Mouse (Mus musculus): ENCODE measurements at regions not wholly inside any gene's neighbourhood (a gene's known extent, or its start where the extent isn't known, plus 50 kb on each side); places are given as distances from the start of the nearest gene placed in this dataset.

DNA sequence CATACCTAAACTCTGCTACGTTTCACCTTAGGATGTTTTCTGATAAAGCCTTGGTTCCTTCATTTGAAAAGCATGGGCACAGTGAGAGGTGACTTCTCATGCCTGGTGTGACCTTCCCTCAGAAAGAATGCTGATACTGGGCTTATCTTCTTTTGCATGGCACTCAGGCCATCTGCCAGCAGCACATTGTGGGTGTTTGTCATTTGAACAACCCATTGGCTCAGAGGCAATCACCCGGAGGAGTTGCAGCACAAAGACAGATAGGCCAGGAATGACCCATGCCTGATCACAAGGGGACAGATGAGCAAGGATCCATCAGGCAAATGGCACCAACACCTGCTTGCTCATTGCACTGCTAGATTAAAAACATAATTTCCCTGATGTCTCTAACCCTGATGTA, 572.7 kb upstream of the Fam19a5 start:
- CTCF ChIA-PET: no interaction called here
- POLR2A ChIA-PET: no interaction called here

DNA sequence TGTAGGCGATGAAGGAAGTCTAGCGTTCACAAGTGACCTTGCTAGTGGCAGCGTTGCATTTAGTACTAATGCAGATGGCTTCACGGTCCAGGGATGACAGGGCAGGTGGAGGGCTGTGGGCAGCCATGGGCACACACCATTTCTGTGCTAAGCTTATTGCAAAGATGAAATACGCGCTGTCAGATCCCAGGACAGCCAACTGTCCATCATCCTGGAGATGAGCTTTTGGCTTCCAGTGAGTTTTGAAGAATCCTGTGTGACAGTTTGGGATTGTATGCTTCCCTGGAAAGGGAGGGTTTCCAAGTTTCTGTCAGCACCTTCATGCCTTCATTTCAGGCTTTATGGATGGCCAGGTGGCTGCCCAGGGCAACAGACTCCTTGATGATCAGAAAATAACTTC, 547.9 kb upstream of the Fam19a5 start:
- CTCF ChIA-PET: interaction anchor here in 1 of 4 experiments (0.6 kb wide), 1 partner anchor 94 kb away, joined by 3 read pairs; no protein-coding TSS in a partner anchor
- POLR2A ChIA-PET: no interaction called here

DNA sequence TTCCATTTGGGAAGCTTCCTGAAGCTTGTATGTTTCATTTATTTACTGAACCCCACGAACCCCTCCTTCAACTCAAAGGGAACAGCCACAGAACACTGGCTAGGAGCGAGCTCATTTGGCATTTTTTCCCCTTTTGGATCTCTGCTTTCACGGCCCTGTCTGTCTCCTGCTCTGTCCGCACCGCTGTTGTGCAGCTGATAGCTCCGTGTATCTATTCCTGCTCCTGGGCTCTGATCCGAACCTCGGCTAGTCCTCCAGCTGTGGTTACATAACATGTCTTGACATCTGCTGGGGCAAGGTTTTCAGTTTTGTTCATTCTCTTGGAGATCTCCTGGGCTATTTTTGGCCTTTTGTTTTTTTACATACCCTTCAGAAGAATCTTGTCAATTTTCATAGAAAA, 525.1 kb upstream of the Fam19a5 start:
- ChIA-PET CTCF (no interaction called here), POLR2A (no interaction called here)

DNA sequence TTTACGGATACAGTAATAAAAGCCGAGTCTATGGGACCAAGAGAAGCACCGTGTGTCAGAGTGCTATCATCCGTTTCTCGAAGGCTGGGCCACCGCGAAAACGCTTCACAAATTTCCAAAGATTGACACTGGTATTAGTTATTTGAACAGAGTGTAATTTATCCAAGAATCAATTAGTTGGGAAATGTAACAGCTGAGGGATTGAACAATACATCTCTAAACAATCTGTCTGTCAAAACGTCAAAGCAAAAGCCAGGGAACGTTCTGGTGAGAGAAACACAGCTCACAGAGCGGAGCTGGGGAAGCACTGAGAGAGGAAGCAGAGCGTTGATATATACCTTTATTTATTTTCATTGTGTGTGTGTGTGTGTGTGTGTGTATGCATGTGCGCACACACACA, 498.1 kb upstream of the Fam19a5 start:
- POLR2A ChIA-PET: no interaction called here
- CTCF ChIA-PET: no interaction called here

DNA sequence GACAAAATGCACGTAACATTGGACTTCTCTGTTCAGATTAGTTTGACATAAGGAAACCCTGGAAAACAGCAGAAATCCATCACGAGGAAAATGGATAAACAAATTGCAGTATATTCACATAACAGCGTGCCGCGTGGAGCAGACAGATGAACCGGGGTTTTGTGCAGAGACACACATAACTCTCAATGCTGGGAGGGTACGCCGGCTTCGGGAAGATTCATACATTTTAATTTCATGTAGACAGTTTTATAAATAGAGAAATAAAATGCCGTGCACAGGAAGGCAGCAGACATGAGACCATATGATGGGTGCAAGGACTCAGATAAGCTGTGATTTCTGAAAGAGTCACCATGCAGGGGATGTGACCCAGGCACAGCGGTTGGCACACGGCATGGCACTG, 489.9 kb upstream of the Fam19a5 start:
- POLR2A ChIA-PET: no interaction called here
- CTCF ChIA-PET: no interaction called here

DNA sequence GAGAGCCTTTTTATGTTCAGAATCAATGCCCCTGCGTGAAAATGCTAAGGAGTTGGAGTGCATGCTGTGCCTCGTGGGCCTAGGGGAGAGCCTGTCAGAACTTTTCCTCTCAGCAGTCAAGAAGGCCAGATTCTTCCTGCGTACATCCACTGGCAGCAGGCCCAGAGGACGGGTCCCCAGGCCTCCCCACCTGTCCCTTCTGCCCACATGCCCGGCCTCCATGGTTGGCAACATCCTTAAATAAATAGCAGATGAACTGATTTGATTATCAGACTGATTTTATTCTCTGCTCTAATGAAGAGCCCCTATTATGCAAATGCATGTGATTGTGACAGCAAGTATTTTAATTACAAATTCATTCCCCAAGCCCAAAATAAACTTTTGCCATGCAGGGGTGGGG, 479.2 kb upstream of the Fam19a5 start:
- CTCF ChIA-PET: no interaction called here
- POLR2A ChIA-PET: no interaction called here

DNA sequence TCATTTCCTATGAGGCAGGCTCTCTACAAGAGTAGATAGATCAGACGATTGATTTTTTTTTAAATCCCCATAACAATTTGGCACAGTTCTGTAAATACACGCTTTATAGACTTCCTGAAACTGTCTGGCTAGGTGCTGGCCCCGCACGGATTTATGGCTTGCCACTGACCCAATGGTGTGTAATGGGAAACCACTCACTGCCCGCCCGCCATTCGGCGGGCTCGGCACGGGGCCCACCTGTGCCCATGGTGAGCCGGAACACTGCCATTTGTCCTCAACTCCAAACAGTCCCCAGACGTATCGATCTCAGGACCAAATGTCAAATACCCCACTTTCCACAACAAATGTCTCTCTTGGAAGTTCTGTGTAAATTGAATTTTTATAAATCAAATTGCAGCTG, 475.8 kb upstream of the Fam19a5 start:
- POLR2A ChIA-PET: no interaction called here
- CTCF ChIA-PET: no interaction called here

DNA sequence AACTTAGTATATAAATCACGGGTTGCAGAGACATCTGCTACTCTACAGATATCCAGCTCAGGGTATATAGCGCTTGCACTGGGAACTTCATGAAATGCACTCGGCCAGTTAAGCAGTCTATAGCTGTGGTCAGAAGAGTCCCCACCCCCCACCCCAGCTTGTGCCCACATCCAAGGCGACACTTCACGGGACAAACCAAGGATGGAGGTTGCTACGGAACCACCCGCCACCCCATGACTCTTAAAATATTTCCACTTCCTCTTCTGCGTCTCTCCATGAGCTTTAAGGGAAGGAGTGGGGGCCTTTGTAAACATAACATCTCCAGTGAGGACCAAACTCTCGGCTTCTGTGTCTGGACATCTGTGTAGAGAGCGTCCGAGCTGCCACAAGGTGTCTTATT, 469.5 kb upstream of the Fam19a5 start:
- POLR2A ChIA-PET: interaction anchor here in 1 of 4 experiments (0.6 kb wide), 1 partner anchor 1289 kb away, joined by 5 read pairs; no protein-coding TSS in a partner anchor
- CTCF ChIA-PET: no interaction called here

DNA sequence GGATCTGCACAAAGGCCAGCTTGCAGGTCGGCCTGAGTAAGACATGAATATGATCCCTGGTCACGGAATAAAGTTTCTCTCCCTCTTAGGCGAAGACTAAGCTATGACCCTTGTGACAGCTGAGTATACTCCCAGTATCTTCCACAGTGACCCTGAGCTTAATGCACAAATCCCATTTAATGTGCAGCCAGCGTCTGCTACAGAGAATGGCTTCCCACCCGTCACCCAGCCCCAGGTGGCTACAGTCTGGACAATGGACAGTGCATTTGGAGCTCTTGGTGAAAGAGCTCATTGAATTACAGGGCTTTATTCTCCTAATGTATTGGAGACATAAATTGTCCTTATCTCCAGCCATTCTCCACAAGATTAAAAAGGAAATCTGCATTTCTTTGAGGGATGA, 454.3 kb upstream of the Fam19a5 start:
- POLR2A ChIA-PET: no interaction called here
- CTCF ChIA-PET: no interaction called here

DNA sequence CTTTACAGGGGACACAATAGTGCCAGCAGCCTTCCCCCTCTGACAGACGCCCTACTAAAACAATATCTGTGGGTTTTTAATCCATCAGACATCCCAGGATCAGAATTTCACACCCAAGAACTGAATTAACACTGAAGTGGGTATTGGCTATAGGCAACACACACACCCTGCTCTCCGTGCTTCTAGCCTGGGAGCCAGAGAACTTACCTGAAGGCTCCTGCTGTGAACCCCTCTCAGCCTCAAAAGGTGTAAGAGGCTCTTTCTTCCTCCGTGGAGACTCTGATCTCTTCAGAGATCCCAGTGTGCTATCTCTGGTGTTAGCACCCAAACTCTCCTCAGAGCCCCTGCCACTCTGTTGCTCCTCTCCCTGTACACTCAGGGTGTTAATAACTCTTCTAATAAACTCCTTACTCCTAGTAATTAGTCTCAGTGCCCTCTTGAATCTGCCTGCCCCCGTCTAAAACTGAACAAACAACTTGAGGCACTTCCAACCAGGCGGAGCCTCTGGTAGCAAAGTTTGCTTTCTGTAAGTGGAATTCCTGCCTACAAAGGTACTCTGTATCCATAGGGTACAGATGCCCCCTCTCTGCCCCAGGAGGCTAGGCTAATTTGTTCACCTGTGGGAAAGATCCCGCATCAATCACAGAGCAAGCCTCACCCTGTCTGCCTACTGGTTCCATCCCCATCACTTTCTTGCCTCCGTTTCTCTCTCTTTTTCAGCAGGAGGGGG, 452.9 kb upstream of the Fam19a5 start:
- ChIA-PET POLR2A (no interaction called here), CTCF (no interaction called here)

DNA sequence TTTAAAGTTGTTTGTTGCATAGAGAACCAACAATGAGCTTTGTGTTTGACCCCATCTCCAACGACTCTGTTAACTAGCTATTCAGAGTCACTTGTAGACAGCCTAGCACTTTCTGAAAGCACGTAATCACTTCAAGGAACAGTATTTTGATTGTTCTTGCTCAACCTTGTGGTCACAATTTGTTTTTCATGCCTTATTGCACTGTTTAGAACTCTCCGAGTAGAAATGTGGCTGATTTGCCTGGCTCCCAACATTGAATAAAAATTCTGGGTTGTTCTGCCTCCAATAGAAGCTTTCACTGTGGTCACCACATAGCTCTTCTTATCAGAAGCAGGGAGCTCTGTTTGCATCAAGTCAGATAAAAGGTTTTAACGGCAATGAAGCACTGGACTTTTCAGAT, 446.9 kb upstream of the Fam19a5 start:
- POLR2A ChIA-PET: no interaction called here
- CTCF ChIA-PET: no interaction called here

DNA sequence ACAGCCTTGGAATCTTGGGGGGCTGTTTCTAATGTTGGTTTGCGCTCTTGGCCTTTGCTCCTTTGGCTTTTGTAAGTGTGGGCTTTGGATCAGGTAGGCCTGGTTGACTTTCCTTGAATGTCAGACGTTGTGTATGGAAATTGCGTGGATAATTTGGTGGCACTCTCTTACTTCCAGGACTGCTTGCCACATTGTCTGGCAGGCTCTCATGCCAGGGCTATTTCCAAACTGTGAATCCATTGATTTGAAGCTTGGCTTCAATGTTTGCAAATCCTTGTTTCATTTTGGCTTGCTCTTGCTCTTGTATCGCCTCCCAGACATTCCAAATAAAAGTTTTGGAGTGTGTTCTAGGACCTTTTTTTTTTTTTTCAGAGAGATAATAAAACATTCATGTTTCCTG, 443.0 kb upstream of the Fam19a5 start:
- CTCF ChIA-PET: no interaction called here
- POLR2A ChIA-PET: interaction anchor here in 1 of 4 experiments (0.7 kb wide), 1 partner anchor 118 kb away, joined by 4 read pairs; no protein-coding TSS in a partner anchor

DNA sequence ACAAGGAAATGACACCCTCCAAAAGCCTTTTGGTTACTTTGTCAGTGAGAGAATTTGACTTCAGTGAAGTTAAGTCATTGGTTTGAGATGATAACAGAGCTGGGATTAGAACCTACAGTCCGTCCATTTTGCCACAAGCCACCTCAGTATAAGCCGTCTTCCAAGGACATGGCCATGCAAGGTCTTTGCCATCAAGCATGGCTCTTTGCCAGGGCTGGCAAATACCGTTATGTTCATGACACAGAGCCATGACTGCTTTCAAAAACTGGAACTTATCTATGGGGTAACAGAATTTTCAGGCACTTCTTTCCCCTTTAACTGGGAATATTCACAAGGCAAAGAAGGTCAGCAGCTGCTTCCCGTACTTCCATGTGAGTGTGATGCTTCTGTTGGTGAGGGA, 441.9 kb upstream of the Fam19a5 start:
- CTCF ChIA-PET: interaction anchor here in 1 of 4 experiments (0.6 kb wide), 2 partner anchors 232 to 252 kb away, joined by 8 to 10 read pairs; no protein-coding TSS in a partner anchor
- POLR2A ChIA-PET: no interaction called here

DNA sequence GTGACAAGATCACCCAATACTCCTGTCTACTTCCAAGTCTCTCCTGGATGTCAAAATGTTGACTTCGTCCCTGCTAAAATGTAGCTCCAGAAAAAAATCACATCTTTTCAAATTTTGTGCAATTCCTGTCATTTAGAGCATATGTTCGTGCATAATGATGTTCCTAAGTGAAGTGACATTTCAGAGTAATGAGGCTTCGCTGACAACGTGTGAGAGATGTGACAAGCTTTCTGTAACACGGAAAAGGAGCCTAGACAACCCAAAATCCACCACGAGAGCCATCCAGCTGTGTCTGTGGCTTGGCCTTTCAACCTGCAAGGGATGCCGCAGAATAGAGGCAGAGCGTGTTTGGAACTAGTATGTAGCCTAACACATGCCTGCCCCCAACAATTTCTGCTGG, 438.1 kb upstream of the Fam19a5 start:
- POLR2A ChIA-PET: no interaction called here
- CTCF ChIA-PET: no interaction called here

DNA sequence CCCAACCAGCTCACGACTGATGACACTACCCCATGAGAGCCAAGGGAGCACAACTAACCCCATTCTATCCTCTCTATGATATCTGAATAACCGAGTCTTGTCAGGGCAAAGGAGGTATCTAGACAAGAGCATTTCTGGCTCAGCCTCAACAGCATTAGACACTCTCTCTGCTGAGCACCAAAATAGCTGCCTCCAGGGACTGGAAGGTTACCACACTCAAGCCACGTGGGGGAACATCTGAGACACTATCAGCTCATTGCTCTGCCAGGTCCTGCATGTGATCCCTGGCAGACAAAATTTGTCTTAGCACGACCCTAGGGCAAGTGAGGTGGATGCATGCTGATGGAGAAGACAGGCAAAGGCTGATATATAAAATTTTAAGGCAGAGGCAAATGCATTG, 436.4 kb upstream of the Fam19a5 start:
- CTCF ChIA-PET: no interaction called here
- POLR2A ChIA-PET: interaction anchor here in 1 of 4 experiments (1.0 kb wide), 1 partner anchor 14 kb away, joined by 3 read pairs; no protein-coding TSS in a partner anchor

DNA sequence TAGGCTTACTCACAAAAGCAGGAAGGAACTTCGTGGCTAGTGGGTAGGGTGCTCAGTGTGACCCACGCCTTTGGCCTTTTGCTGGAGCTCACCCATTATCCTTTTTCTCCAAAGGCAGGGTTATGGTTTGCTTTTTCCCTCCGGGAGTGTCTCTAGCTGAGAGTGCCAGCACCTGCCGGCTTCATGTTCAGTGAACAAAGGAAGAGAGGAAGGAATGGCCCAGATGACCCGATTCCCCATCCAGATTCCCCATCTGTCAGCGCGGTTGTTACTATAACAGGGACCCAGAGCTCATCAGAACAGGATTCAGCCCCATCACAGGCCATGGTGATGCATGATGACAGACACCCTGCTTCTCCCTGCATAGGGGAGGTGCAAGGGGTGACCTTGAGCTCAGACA, 435.7 kb upstream of the Fam19a5 start:
- CTCF ChIA-PET: no interaction called here
- POLR2A ChIA-PET: interaction anchor here in 1 of 4 experiments (0.6 kb wide), 1 partner anchor 61 kb away, joined by 3 read pairs; no protein-coding TSS in a partner anchor

DNA sequence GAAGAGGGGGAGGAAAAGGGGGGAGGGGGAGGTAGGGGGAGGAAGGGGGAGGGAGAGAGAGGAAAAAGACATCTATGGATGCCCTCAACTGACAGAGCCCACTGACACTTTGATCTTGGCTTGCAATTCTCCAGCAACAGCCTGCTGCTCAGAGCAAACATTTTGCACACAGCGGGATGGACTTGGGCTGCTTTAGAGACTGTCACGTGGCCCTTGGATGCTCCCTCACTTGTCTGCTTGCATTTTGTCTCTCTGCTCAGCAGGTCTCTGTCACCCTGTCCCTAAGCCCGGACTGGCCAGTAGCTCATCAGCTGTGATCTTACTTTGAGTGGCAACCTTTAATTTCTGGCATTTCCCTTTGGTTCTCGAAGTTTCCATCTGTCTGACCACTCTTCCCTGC, 421.4 kb upstream of the Fam19a5 start:
- ChIA-PET CTCF (no interaction called here), POLR2A (interaction anchor here in 1 of 4 experiments (1.2 kb wide), 1 partner anchor 15 kb away, joined by 3 read pairs; no protein-coding TSS in a partner anchor)

DNA sequence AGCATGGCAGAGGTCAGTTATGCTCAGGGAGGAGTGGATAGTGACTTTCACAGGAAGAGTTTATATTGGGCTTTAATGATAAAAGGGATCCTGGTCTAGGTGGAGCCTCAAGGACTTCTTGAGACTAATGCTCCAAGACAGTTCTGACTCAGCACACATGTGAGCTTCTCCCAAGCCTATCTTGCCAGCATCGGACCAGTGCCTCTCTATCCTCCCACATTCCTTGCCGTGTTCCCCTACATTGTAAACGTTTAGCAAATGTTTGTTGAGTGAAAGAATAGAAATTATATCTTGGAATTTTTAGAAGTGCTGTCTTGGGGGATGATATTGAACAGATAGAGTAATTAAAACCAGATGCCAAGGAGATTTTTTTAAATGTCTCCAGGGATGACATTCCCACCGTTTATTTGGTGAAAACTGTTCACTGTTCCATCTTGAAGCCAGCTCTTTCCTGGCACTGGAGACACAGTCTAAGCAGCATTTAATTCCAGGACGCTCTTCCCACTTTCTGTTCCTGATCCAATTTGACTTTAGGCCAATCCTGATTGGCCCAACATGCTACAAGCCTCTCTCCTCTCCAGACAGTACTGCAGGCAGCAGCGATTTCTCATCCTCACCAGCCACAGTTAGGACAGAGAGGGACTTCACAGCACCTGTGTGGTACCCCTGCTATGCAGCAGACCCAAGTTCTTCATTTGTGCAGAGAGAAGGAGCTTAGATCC, 418.5 kb upstream of the Fam19a5 start:
- POLR2A ChIA-PET: no interaction called here
- CTCF ChIA-PET: no interaction called here

DNA sequence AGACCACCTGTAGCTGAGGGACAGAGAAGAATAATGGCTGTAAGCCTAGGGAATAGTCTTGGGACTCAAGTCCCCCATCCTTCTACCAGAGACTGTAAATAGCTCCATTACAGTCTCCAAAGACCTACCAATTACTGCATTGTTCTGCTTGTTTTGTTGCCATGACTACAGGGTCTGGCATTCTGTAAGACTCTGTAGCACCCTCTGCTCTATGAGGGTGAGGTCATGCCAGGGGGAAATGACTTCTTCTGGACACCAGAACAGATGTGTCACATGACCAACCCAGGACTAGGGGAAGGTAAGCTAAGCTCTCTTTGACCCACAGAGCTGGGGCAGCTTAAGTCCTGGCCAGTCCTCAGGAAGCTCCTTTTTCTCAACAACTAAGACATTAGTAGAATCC, 405.2 kb upstream of the Fam19a5 start:
- CTCF ChIA-PET: no interaction called here
- POLR2A ChIA-PET: no interaction called here

DNA sequence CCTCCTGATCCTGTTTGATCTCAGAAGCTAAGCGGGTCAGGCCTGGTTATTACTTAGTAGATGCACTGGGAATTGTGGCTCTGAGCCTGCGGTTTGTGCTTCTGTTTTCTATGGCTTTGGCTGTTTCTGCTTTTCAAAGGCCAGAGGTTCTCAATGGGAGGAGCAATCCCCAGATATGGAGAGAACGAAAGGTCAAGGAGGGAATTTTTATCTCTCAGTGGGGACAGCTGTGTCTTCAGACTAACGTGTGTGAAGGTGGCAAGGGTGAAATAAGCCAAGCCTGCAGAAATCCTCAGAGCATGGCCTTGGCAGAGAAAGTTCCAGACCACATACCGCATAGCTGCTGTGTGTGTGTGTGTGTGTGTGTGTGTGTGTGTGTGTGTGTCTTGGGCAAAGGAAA, 375.0 kb upstream of the Fam19a5 start:
- ChIA-PET CTCF (no interaction called here), POLR2A (interaction anchor here in 2 of 4 experiments (0.6 kb wide), 2 partner anchors 61 to 267 kb away, joined by 3 to 5 read pairs; no protein-coding TSS in a partner anchor)

DNA sequence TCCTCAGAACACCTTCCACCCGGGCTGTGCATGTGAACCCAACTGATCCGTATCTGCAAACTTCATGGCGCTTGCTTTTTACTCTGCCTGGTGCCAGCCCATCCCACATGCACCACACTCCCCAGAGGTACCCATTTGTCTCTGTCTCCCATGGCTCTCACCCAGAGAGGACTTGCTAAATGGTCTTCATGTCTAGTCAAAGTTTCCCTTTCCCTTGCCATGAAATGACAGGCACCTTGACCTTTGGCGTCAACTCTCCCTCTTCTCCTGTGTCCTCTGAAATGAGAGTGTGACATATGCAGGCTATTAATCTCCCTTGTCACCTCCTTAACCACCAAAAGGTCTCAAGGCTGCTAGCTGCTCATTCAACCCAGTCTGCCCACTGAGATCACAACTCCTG, 373.2 kb upstream of the Fam19a5 start:
- CTCF ChIA-PET: no interaction called here

More for the DNA sequence above, 373.2 kb upstream of the Fam19a5 start:
- POLR2A ChIA-PET: no interaction called here
